Mouse (Mus musculus): ENCODE results near the gene Krtap2-4. TPM values are rescaled to one million over a fixed set of nuclear protein-coding genes. Genes with fewer than 3 reads are reported as not detected.

The Krtap2-4 gene
- total RNA-seq, 2 experiments from 2014 or later = not detected

- intact Hi-C loops (cut with DNase I; ENCODE audit: low total_unique reads) = no loop called here
- no peak for DNase-seq
Measured at GRCm38 (mm10) chr11:99590981-99591380, 23.7 kb downstream of the Krtap2-4 start, which contains the start of gene Krtap1-3. Gene Krtap1-3, minus strand, starts transcription at chr11:99591339.

- intact Hi-C loops (cut with DNase I; ENCODE audit: low total_unique reads) = no loop called here
- DNase-seq = no peak
Measured at GRCm38 (mm10) chr11:99585096-99585495, 29.6 kb downstream of the Krtap2-4 start.

GRCm38 (mm10) chr11:99583245-99583704 is 31.4 kb downstream of the Krtap2-4 start, which contains the start of gene Krtap1-4:
Gene Krtap1-4, minus strand, starts transcription at chr11:99583654.
- DNase-seq = no peak
- intact Hi-C loops (cut with DNase I; ENCODE audit: low total_unique reads) = no loop called here

- intact Hi-C loops (cut with DNase I; ENCODE audit: low total_unique reads) = no loop called here
- no peak for DNase-seq
Measured at GRCm38 (mm10) chr11:99581564-99581963, 33.1 kb downstream of the Krtap2-4 start.

GRCm38 (mm10) chr11:99581051-99581450 is 33.6 kb downstream of the Krtap2-4 start:
- intact Hi-C loops (cut with DNase I; ENCODE audit: low total_unique reads) = no loop called here

GRCm38 (mm10) chr11:99580636-99581035 is 34.0 kb downstream of the Krtap2-4 start, which contains the start of gene Krtap1-5:
Gene Krtap1-5, minus strand, starts transcription at chr11:99581016.
- intact Hi-C loops (cut with DNase I; ENCODE audit: low total_unique reads) = no loop called here
- no peak for DNase-seq

More at GRCm38 (mm10) chr11:99581051-99581450, 33.6 kb downstream of the Krtap2-4 start:
- DNase-seq = no peak

- DNase-seq = peak; percentile 52
- intact Hi-C loops (cut with DNase I; ENCODE audit: low total_unique reads) = no loop called here
Measured at GRCm38 (mm10) chr11:99574106-99574505, 40.5 kb downstream of the Krtap2-4 start.

- DNase-seq = no peak
- intact Hi-C loops (cut with DNase I; ENCODE audit: low total_unique reads) = no loop called here
Measured at GRCm38 (mm10) chr11:99573164-99573563, 41.5 kb downstream of the Krtap2-4 start.

- no peak for DNase-seq
- intact Hi-C loops (cut with DNase I; ENCODE audit: low total_unique reads) = no loop called here
Measured at GRCm38 (mm10) chr11:99566530-99566929, 48.1 kb downstream of the Krtap2-4 start, which contains the start of gene Krtap3-1. Gene Krtap3-1, minus strand, starts transcription at chr11:99566630.

Other genes starting within 250 kb of the Krtap2-4 start
- gene Krt28, start 239.9 kb downstream of the Krtap2-4 start, total RNA-seq (2021) = not detected
- 1 to 10 TPM; 4.5 to 5.7 TPM for gene Krt10, start 225.5 kb downstream of the Krtap2-4 start, total RNA-seq (2021)
- not detected for gene Krt12, start 192.6 kb downstream of the Krtap2-4 start, total RNA-seq (2021)
- gene Krt20, start 176.7 kb downstream of the Krtap2-4 start, total RNA-seq (2021) = under 1 TPM; 0.27 TPM
- not detected for gene Krt23, start 121.7 kb downstream of the Krtap2-4 start, total RNA-seq (2021)
- not detected for gene Krt39, start 93.5 kb downstream of the Krtap2-4 start, total RNA-seq (2021)
- not detected for gene Krt40, start 71.7 kb downstream of the Krtap2-4 start, total RNA-seq (2021)
- not detected for gene Krtap3-3, start 64.0 kb downstream of the Krtap2-4 start, total RNA-seq (2021)
- gene Krtap3-2, start 58.0 kb downstream of the Krtap2-4 start, total RNA-seq (2021) = not detected
- not detected for gene Gm11939, start 55.4 kb downstream of the Krtap2-4 start, total RNA-seq (2021)
- not detected for gene Krtap3-1, start 48.2 kb downstream of the Krtap2-4 start, total RNA-seq (2021)
- not detected for gene Krtap1-5, start 33.8 kb downstream of the Krtap2-4 start, total RNA-seq (2021)
- gene Krtap1-4, start 31.2 kb downstream of the Krtap2-4 start, total RNA-seq (2021) = not detected
- not detected for gene Krtap1-3, start 23.5 kb downstream of the Krtap2-4 start, total RNA-seq (2021)
- gene Krtap9-3, start 16.7 kb downstream of the Krtap2-4 start, total RNA-seq (2021) = not detected
- gene Gm11938, start 11.5 kb downstream of the Krtap2-4 start, total RNA-seq (2021) = not detected
- gene Gm11937, start 4.7 kb downstream of the Krtap2-4 start, total RNA-seq (2021) = not detected
- not detected for gene Gm11562, start 5.6 kb upstream of the Krtap2-4 start, total RNA-seq (2021)
- not detected for gene Krtap4-1, start 13.4 kb upstream of the Krtap2-4 start, total RNA-seq (2021)
- not detected for gene Krtap4-2, start 20.2 kb upstream of the Krtap2-4 start, total RNA-seq (2021)
- not detected for gene Krtap4-7, start 29.2 kb upstream of the Krtap2-4 start, total RNA-seq (2021)
- gene Gm11555, start 35.4 kb upstream of the Krtap2-4 start, total RNA-seq (2021) = not detected
- gene Gm11563, start 44.1 kb upstream of the Krtap2-4 start, total RNA-seq (2021) = not detected
- not detected for gene Krtap4-6, start 51.1 kb upstream of the Krtap2-4 start, total RNA-seq (2021)
- gene Gm14190, start 75.9 kb upstream of the Krtap2-4 start, total RNA-seq (2021) = not detected
- gene Gm14180, start 119.4 kb upstream of the Krtap2-4 start, total RNA-seq (2021) = not detected
- not detected for gene Gm11595, start 158.1 kb upstream of the Krtap2-4 start, total RNA-seq (2021)
- not detected for gene Krtap4-8, start 165.9 kb upstream of the Krtap2-4 start, total RNA-seq (2021)
- not detected for gene Krtap4-9, start 170.4 kb upstream of the Krtap2-4 start, total RNA-seq (2021)
- not detected for gene Gm11596, start 178.6 kb upstream of the Krtap2-4 start, total RNA-seq (2021)
- not detected for gene Gm11569, start 184.1 kb upstream of the Krtap2-4 start, total RNA-seq (2021)
- gene Gm11554, start 189.6 kb upstream of the Krtap2-4 start, total RNA-seq (2021) = not detected
- gene Krtap4-13, start 195.0 kb upstream of the Krtap2-4 start, total RNA-seq (2021) = not detected
- not detected for gene Gm11564, start 200.8 kb upstream of the Krtap2-4 start, total RNA-seq (2021)
- gene 2300003K06Rik, start 223.2 kb upstream of the Krtap2-4 start, total RNA-seq (2021) = not detected
- not detected for gene Krtap4-16, start 236.8 kb upstream of the Krtap2-4 start, total RNA-seq (2021)
- not detected for gene Gm11568, start 243.1 kb upstream of the Krtap2-4 start, total RNA-seq (2021)
- gene Gm11559, start 249.6 kb upstream of the Krtap2-4 start, total RNA-seq (2021) = not detected

All from gastrocnemius, postnatal 14 days (tissue).